Mouse (Mus musculus) heart, adult 2 months (tissue): ENCODE data around the gene Ankrd13c.

Source experiments
- CTCF ChIP-seq: fragments of 200-600 bp; IDR thresholded peaks from 2 replicates; pipeline ENCODE4 v1.8.1; 2022; ENCODE audit warnings: antibody characterized with exemption, mild to moderate bottlenecking, moderate library complexity
- EP300 ChIP-seq: fragments of 200-500 bp; IDR thresholded peaks from 2 replicates; pipeline ENCODE4 v1.6.1; 2011; ENCODE audit warnings: low read depth, low read length, control low read depth; ENCODE audit not compliant: insufficient read depth

- TF ChIP-seq EP300 = no peak
- no peak for TF ChIP-seq CTCF
These were observed 49.4 kb upstream of the Ankrd13c start for GRCm38 (mm10) chr3:157897645-157898044.
